Mouse (Mus musculus): Measurements from ENCODE around the gene Gm49325. TPM values are rescaled to one million over a fixed set of nuclear protein-coding genes. Genes with fewer than 3 reads are reported as not detected.

Gene Gm49325
- polyA plus RNA-seq, 1 experiment from 2014 or later = not detected

- H3K4me1 ChIP-seq (ENCODE audit: control insufficient read depth, insufficient read depth, low read length) = peaks cover 9% of the 10 kb centered on the region; the same call in 1 of the 2 replicates
- H3K4me3 ChIP-seq (ENCODE audit: low read depth, low read length) = no peak overlapping the region
- no peak overlapping the region for H3K4me2 ChIP-seq
- H3K9ac ChIP-seq (ENCODE audit: low read length) = no peak overlapping the region
- 81% methylated on average over 7 of the region's 7 CpGs for WGBS
- no peaks in the 10 kb centered on the region for H3K36me3 ChIP-seq (ENCODE audit: control insufficient read depth, insufficient read depth, low read length)
- no peak overlapping the region for H3K27ac ChIP-seq (ENCODE audit: low read depth, low read length)
- no peak for DNase-seq (ENCODE audit: low spot score, missing footprints)
- no peaks in the 10 kb centered on the region for H3K27me3 ChIP-seq (ENCODE audit: control insufficient read depth, insufficient read depth, low read length)
- no peaks in the 10 kb centered on the region for H3K9me3 ChIP-seq (ENCODE audit: control insufficient read depth, low read length)
- no peak for ATAC-seq (ENCODE audit: low FRiP score)
These were observed 20.6 kb downstream of the Gm49325 start for GRCm38 (mm10) chr10:77626591-77626990.

GRCm38 (mm10) chr10:77627497-77627896, 21.5 kb downstream of the Gm49325 start:
- H3K36me3 ChIP-seq (ENCODE audit: control insufficient read depth, insufficient read depth, low read length) = peaks cover 3% of the 10 kb centered on the region; the same call in 1 of the 2 replicates
- WGBS = 43% methylated on average over 2 of the region's 2 CpGs
- H3K27me3 ChIP-seq (ENCODE audit: control insufficient read depth, insufficient read depth, low read length) = no peaks in the 10 kb centered on the region
- no peak overlapping the region for H3K27ac ChIP-seq (ENCODE audit: low read depth, low read length)
- peaks cover 6% of the 10 kb centered on the region; the same call in 1 of the 2 replicates for H3K4me1 ChIP-seq (ENCODE audit: control insufficient read depth, insufficient read depth, low read length)
- no peaks in the 10 kb centered on the region for H3K9me3 ChIP-seq (ENCODE audit: control insufficient read depth, low read length)
- ATAC-seq (ENCODE audit: low FRiP score) = peak; percentile 78
- DNase-seq (ENCODE audit: low spot score, missing footprints) = peak; percentile 95
- no peak overlapping the region for H3K4me3 ChIP-seq (ENCODE audit: low read depth, low read length)
- no peak overlapping the region for H3K9ac ChIP-seq (ENCODE audit: low read length)
- no peak overlapping the region for H3K4me2 ChIP-seq

- no peak overlapping the region for H3K27ac ChIP-seq (ENCODE audit: low read depth, low read length)
- ATAC-seq (ENCODE audit: low FRiP score) (no peak), DNase-seq (ENCODE audit: low spot score, missing footprints) (no peak)
- H3K9ac ChIP-seq (ENCODE audit: low read length) = no peak overlapping the region
- no peaks in the 10 kb centered on the region for H3K27me3 ChIP-seq (ENCODE audit: control insufficient read depth, insufficient read depth, low read length)
- H3K4me1 ChIP-seq (ENCODE audit: control insufficient read depth, insufficient read depth, low read length) = no peaks in the 10 kb centered on the region
- H3K36me3 ChIP-seq (ENCODE audit: control insufficient read depth, insufficient read depth, low read length) = peaks cover 3% of the 10 kb centered on the region; the same call in 1 of the 2 replicates
- H3K4me3 ChIP-seq (ENCODE audit: low read depth, low read length) = no peak overlapping the region
- WGBS = 79% methylated on average over 3 of the region's 3 CpGs
- H3K9me3 ChIP-seq (ENCODE audit: control insufficient read depth, low read length) = no peaks in the 10 kb centered on the region
- H3K4me2 ChIP-seq = no peak overlapping the region
These were observed 23.2 kb downstream of the Gm49325 start for GRCm38 (mm10) chr10:77629163-77629562.

GRCm38 (mm10) chr10:77629970-77630369, 24.0 kb downstream of the Gm49325 start:
- no peak overlapping the region for H3K4me2 ChIP-seq
- H3K4me1 ChIP-seq (ENCODE audit: control insufficient read depth, insufficient read depth, low read length) = peaks cover 4% of the 10 kb centered on the region; the same call in 1 of the 2 replicates
- no peak overlapping the region for H3K4me3 ChIP-seq (ENCODE audit: low read depth, low read length)
- no peaks in the 10 kb centered on the region for H3K9me3 ChIP-seq (ENCODE audit: control insufficient read depth, low read length)
- ATAC-seq (ENCODE audit: low FRiP score) (no peak), DNase-seq (ENCODE audit: low spot score, missing footprints) (no peak)
- peaks cover 5% of the 10 kb centered on the region for H3K36me3 ChIP-seq (ENCODE audit: control insufficient read depth, insufficient read depth, low read length)
- H3K27ac ChIP-seq (ENCODE audit: low read depth, low read length) = no peak overlapping the region
- H3K27me3 ChIP-seq (ENCODE audit: control insufficient read depth, insufficient read depth, low read length) = no peaks in the 10 kb centered on the region
- H3K9ac ChIP-seq (ENCODE audit: low read length) = no peak overlapping the region
- 100% methylated on average over 1 of the region's 1 CpGs for WGBS

GRCm38 (mm10) chr10:77634016-77634415, 28.0 kb downstream of the Gm49325 start:
- 92% methylated on average over 6 of the region's 6 CpGs for WGBS
- no peaks in the 10 kb centered on the region for H3K27me3 ChIP-seq (ENCODE audit: control insufficient read depth, insufficient read depth, low read length)
- H3K9ac ChIP-seq (ENCODE audit: low read length) = no peak overlapping the region
- H3K4me3 ChIP-seq (ENCODE audit: low read depth, low read length) = no peak overlapping the region
- H3K9me3 ChIP-seq (ENCODE audit: control insufficient read depth, low read length) = no peaks in the 10 kb centered on the region
- peaks cover 8% of the 10 kb centered on the region for H3K36me3 ChIP-seq (ENCODE audit: control insufficient read depth, insufficient read depth, low read length)
- ATAC-seq (ENCODE audit: low FRiP score) (no peak), DNase-seq (ENCODE audit: low spot score, missing footprints) (no peak)
- H3K4me2 ChIP-seq = no peak overlapping the region
- H3K27ac ChIP-seq (ENCODE audit: low read depth, low read length) = no peak overlapping the region
- H3K4me1 ChIP-seq (ENCODE audit: control insufficient read depth, insufficient read depth, low read length) = peaks cover 4% of the 10 kb centered on the region; the same call in 1 of the 2 replicates

- H3K9ac ChIP-seq (ENCODE audit: low read length) = no peak overlapping the region
- peaks cover 4% of the 10 kb centered on the region; the same call in 1 of the 2 replicates for H3K4me1 ChIP-seq (ENCODE audit: control insufficient read depth, insufficient read depth, low read length)
- H3K4me2 ChIP-seq = no peak overlapping the region
- H3K4me3 ChIP-seq (ENCODE audit: low read depth, low read length) = no peak overlapping the region
- no peak for DNase-seq (ENCODE audit: low spot score, missing footprints)
- H3K27me3 ChIP-seq (ENCODE audit: control insufficient read depth, insufficient read depth, low read length) = no peaks in the 10 kb centered on the region
- 73% methylated on average over 13 of the region's 13 CpGs for WGBS
- H3K36me3 ChIP-seq (ENCODE audit: control insufficient read depth, insufficient read depth, low read length) = peaks cover 8% of the 10 kb centered on the region
- no peak for ATAC-seq (ENCODE audit: low FRiP score)
- no peak overlapping the region for H3K27ac ChIP-seq (ENCODE audit: low read depth, low read length)
- no peaks in the 10 kb centered on the region for H3K9me3 ChIP-seq (ENCODE audit: control insufficient read depth, low read length)
These were observed 28.6 kb downstream of the Gm49325 start for GRCm38 (mm10) chr10:77634452-77635231.

- no peaks in the 10 kb centered on the region for H3K27me3 ChIP-seq (ENCODE audit: control insufficient read depth, insufficient read depth, low read length)
- ATAC-seq (ENCODE audit: low FRiP score) (no peak), DNase-seq (ENCODE audit: low spot score, missing footprints) (peak; percentile 65)
- WGBS = 95% methylated on average over 7 of the region's 7 CpGs
- H3K36me3 ChIP-seq (ENCODE audit: control insufficient read depth, insufficient read depth, low read length) = peaks cover 11% of the 10 kb centered on the region
- H3K4me2 ChIP-seq = no peak overlapping the region
- no peak overlapping the region for H3K27ac ChIP-seq (ENCODE audit: low read depth, low read length)
- no peak overlapping the region for H3K9ac ChIP-seq (ENCODE audit: low read length)
- no peaks in the 10 kb centered on the region for H3K9me3 ChIP-seq (ENCODE audit: control insufficient read depth, low read length)
- no peak overlapping the region for H3K4me3 ChIP-seq (ENCODE audit: low read depth, low read length)
- H3K4me1 ChIP-seq (ENCODE audit: control insufficient read depth, insufficient read depth, low read length) = peaks cover 4% of the 10 kb centered on the region; the same call in 1 of the 2 replicates
These were observed 30.4 kb downstream of the Gm49325 start for GRCm38 (mm10) chr10:77636234-77636922.

GRCm38 (mm10) chr10:77638956-77639355, 33.0 kb downstream of the Gm49325 start:
- Histone ChIP-seq H3K27me3 (ENCODE audit: control insufficient read depth, insufficient read depth, low read length) (no peaks in the 10 kb centered on the region), H3K4me2 (no peak overlapping the region), H3K9ac (ENCODE audit: low read length) (no peak overlapping the region), H3K36me3 (ENCODE audit: control insufficient read depth, insufficient read depth, low read length) (peaks cover 20% of the 10 kb centered on the region), H3K27ac (ENCODE audit: low read depth, low read length) (no peak overlapping the region), H3K9me3 (ENCODE audit: control insufficient read depth, low read length) (no peaks in the 10 kb centered on the region), H3K4me3 (ENCODE audit: low read depth, low read length) (no peak overlapping the region), H3K4me1 (ENCODE audit: control insufficient read depth, insufficient read depth, low read length) (peaks cover 4% of the 10 kb centered on the region; the same call in 1 of the 2 replicates)
- DNase-seq (ENCODE audit: low spot score, missing footprints) (no peak), ATAC-seq (ENCODE audit: low FRiP score) (no peak)
- WGBS = 91% methylated on average over 6 of the region's 6 CpGs

- Histone ChIP-seq H3K4me1 (ENCODE audit: control insufficient read depth, insufficient read depth, low read length) (no peaks in the 10 kb centered on the region), H3K4me2 (no peak overlapping the region), H3K27ac (ENCODE audit: low read depth, low read length) (no peak overlapping the region), H3K9ac (ENCODE audit: low read length) (no peak overlapping the region), H3K4me3 (ENCODE audit: low read depth, low read length) (no peak overlapping the region), H3K27me3 (ENCODE audit: control insufficient read depth, insufficient read depth, low read length) (no peaks in the 10 kb centered on the region), H3K9me3 (ENCODE audit: control insufficient read depth, low read length) (no peaks in the 10 kb centered on the region), H3K36me3 (ENCODE audit: control insufficient read depth, insufficient read depth, low read length) (peaks cover 32% of the 10 kb centered on the region)
- 97% methylated on average over 7 of the region's 7 CpGs for WGBS
- peak; percentile 53 for DNase-seq (ENCODE audit: low spot score, missing footprints)
- no peak for ATAC-seq (ENCODE audit: low FRiP score)
These were observed 37.2 kb downstream of the Gm49325 start for GRCm38 (mm10) chr10:77643160-77643559.
